Mouse (Mus musculus) heart, embryonic 16.5 days (tissue): Measurements from ENCODE around the gene Kcnj12. TPM values are rescaled to one million over a fixed set of nuclear protein-coding genes. Genes with fewer than 3 reads are reported as not detected.

Source experiments
- ATAC-seq: fragments of 200-750 bp; cut with Nextera tagmentation; replicated peaks from 2 replicates; pipeline ENCODE4 v1.8.0; 2017; ENCODE audit warnings: moderate number of reproducible peaks; ENCODE audit not compliant: insufficient read depth, low FRiP score; ENCODE audit errors: extremely low read depth
- H3K27ac ChIP-seq: fragments of 300-500 bp; sonication (generic); 2 replicates; pipeline ENCODE4 v1.5.1; 2014; ENCODE audit warnings: mild to moderate bottlenecking, low read length, control low read depth, moderate library complexity
- H3K27me3 ChIP-seq: fragments of 300-500 bp; sonication (generic); 2 replicates; pipeline ENCODE4 v1.6.1; 2014; ENCODE audit warnings: low read length, mixed read lengths; ENCODE audit not compliant: control insufficient read depth, insufficient read depth
- H3K36me3 ChIP-seq: fragments of 300-500 bp; sonication (generic); 2 replicates; pipeline ENCODE4 v1.6.1; 2014; ENCODE audit not compliant: control insufficient read depth, insufficient read depth
- H3K4me1 ChIP-seq: fragments of 300-500 bp; sonication (generic); 2 replicates; pipeline ENCODE4 v1.6.1; 2014; ENCODE audit warnings: low read length, mixed read lengths; ENCODE audit not compliant: control insufficient read depth, insufficient read depth
- H3K4me2 ChIP-seq: fragments of 300-500 bp; sonication (generic); 2 replicates; pipeline ENCODE4 v1.6.1; 2014; ENCODE audit warnings: low read depth, mild to moderate bottlenecking, control low read depth, low read length
- H3K4me3 ChIP-seq: fragments of 300-500 bp; sonication (generic); 2 replicates; pipeline ENCODE4 v1.5.1; 2014; ENCODE audit warnings: mild to moderate bottlenecking, control low read depth, low read length
- H3K9ac ChIP-seq: fragments of 300-500 bp; sonication (generic); 2 replicates; pipeline ENCODE4 v1.6.1; 2014; ENCODE audit warnings: low read length, control low read depth
- H3K9me3 ChIP-seq: fragments of 300-500 bp; sonication (generic); replicated peaks from 2 replicates; pipeline ENCODE4 v1.6.1; 2016; ENCODE audit warnings: low read length; ENCODE audit not compliant: control insufficient read depth
- WGBS: fragments of 180-500 bp; shearing (Covaris S2); extraction: QIAGEN DNeasy Blood & Tissue Kit; methylation state at CpG from one replicate; pipeline ENCODE4 v1.1.7; 2014; 5-methylcytosine and 5-hydroxymethylcytosine counted together
- polyA plus RNA-seq: library from polyadenylated mRNA; unstranded; fragments of >200 nt; fragmentation: Nextera tagmentation; extraction: Ambion mirVana; gene quantifications from 2 replicates; pipeline ENCODE4 v1.2.1, GENCODE M21; 2015

Gene Kcnj12
- polyA plus RNA-seq, 1 experiment from 2014 or later, result 5.7 TPM

DNA sequence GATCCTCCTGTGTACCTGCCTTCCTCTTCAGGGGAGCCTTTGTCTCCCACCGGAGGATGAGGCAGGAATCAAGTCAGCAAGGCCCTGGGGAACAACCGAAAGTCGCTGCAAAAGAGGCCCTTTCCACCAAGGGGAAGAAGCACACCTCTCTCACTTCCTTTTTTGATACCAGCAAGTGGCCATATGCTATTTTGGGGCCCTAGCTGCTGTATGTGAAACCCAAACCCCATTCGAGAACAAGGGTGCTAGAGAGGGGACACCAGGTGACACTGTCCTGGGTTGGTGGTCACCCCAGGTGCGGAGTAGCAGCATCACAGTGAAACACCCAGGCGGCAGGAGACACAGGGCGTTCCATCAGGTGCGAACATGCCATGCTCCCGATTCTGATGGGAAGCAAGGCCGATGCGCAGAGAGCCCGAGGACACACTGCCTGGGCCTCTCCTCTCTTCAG, 86.6 kb downstream of the Kcnj12 start:
- no peaks in the 10 kb centered on the region for H3K36me3 ChIP-seq
- H3K4me3 ChIP-seq, result no peak overlapping the region
- H3K4me1 ChIP-seq, result peaks cover 6% of the 10 kb centered on the region; the same call in 1 of the 2 replicates
- no peaks in the 10 kb centered on the region for H3K9me3 ChIP-seq
- ATAC-seq, result no peak
- H3K27ac ChIP-seq, result no peak overlapping the region
- no peaks in the 10 kb centered on the region for H3K27me3 ChIP-seq
- no peak overlapping the region for H3K9ac ChIP-seq
- 77% methylated on average over 12 of the region's 12 CpGs for WGBS
- H3K4me2 ChIP-seq, result no peak overlapping the region

DNA sequence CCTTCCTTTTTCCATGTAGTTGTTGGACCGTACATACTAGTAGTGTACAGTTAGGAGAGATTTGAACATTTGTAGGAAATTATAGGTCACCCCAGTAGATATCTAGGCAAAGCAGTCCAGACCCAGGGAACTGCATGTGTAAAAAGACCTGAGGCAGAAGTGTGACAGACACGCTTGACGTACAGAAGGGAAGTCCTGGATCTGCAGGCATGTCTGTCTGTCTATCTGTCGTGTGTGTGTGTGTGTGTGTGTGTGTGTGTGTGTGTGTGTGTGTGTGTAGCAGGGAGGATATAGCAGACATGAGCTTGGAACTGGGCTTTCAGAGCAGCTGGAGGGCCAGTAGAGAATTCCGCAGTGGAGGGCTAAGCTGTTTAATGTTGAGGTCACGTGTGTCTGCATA, 87.3 kb downstream of the Kcnj12 start:
- Histone ChIP-seq H3K4me3 (no peak overlapping the region), H3K9me3 (no peaks in the 10 kb centered on the region), H3K4me2 (no peak overlapping the region), H3K27ac (no peak overlapping the region), H3K27me3 (no peaks in the 10 kb centered on the region), H3K36me3 (no peaks in the 10 kb centered on the region), H3K4me1 (peaks cover 4% of the 10 kb centered on the region; the same call in 1 of the 2 replicates), H3K9ac (no peak overlapping the region)
- 74% methylated on average over 6 of the region's 6 CpGs for WGBS
- ATAC-seq, result no peak

DNA sequence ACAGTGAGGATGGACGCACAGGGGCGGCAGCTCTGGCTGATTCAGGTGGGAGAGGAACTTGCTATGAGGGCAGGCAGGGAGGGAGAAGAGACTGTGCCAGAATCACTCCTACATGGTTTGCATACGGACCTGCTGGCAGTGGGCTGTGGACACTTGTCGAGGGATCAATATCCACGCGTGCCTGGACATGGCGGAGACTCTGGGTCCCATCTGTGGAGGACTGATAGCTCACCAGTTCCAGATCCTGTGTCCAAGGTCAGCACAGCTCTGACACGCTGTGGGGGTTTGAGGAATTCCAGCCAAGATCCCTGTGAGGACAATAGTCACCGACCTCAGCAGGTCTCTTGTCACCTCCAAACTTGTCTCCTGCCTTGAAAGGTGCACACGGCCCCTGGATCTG, 87.7 kb downstream of the Kcnj12 start:
- H3K27me3 ChIP-seq, result no peaks in the 10 kb centered on the region
- no peak overlapping the region for H3K27ac ChIP-seq
- H3K4me1 ChIP-seq, result peaks cover 4% of the 10 kb centered on the region; the same call in 1 of the 2 replicates
- H3K36me3 ChIP-seq, result no peaks in the 10 kb centered on the region
- no peaks in the 10 kb centered on the region for H3K9me3 ChIP-seq
- H3K4me3 ChIP-seq, result no peak overlapping the region
- H3K9ac ChIP-seq, result no peak overlapping the region
- ATAC-seq, result no peak
- 65% methylated on average over 10 of the region's 10 CpGs for WGBS
- H3K4me2 ChIP-seq, result no peak overlapping the region

DNA sequence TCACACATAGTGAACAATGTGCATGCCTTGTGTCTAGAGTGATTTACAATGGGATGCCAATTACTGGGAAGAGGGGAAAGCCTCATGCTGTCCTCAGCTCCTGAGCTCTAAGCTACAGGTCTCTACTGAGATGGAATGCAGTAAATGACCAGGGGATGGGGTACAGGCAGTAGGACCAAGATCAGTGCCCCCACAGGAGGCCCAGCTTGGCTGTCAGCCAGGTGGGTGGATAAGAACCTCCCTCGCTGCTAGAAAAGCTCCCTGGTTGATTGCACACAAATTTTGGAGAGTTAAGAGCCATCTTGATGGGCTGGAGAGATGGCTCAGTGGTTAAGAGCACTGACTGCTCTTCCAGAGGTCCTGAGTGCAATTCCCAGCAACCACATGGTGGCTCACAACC, 88.6 kb downstream of the Kcnj12 start:
- no peak overlapping the region for H3K4me2 ChIP-seq
- peaks cover 4% of the 10 kb centered on the region; the same call in 1 of the 2 replicates for H3K4me1 ChIP-seq
- WGBS, result 22% methylated on average over 1 of the region's 1 CpGs
- H3K36me3 ChIP-seq, result no peaks in the 10 kb centered on the region
- no peak for ATAC-seq
- H3K4me3 ChIP-seq, result no peak overlapping the region
- H3K27me3 ChIP-seq, result no peaks in the 10 kb centered on the region
- no peaks in the 10 kb centered on the region for H3K9me3 ChIP-seq
- H3K9ac ChIP-seq, result no peak overlapping the region
- no peak overlapping the region for H3K27ac ChIP-seq

DNA sequence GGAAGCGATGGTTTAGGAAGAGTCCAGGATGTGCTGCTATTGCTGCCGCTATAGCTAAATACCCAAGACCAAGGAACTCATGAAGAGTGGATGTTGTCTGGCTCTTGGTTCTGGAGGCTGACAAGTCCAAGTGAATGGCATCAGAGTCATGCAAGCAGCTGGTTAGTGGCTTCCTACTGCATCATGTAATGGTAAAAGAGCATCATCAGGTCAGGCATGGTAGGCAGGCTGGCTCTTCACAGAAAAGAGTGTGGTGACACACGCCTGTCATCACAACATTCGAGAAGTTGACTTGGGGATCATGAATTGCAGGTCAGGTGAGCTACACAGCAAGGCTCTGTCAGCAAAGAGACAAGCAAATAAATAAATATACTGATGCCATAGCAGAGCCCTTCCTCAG, 89.1 kb downstream of the Kcnj12 start:
- Histone ChIP-seq H3K27me3 (no peaks in the 10 kb centered on the region), H3K4me3 (no peak overlapping the region), H3K4me2 (no peak overlapping the region), H3K4me1 (peaks cover 4% of the 10 kb centered on the region; the same call in 1 of the 2 replicates), H3K36me3 (no peaks in the 10 kb centered on the region), H3K27ac (no peak overlapping the region), H3K9ac (no peak overlapping the region), H3K9me3 (no peaks in the 10 kb centered on the region)
- ATAC-seq, result no peak
- WGBS, result 82% methylated on average over 4 of the region's 4 CpGs

DNA sequence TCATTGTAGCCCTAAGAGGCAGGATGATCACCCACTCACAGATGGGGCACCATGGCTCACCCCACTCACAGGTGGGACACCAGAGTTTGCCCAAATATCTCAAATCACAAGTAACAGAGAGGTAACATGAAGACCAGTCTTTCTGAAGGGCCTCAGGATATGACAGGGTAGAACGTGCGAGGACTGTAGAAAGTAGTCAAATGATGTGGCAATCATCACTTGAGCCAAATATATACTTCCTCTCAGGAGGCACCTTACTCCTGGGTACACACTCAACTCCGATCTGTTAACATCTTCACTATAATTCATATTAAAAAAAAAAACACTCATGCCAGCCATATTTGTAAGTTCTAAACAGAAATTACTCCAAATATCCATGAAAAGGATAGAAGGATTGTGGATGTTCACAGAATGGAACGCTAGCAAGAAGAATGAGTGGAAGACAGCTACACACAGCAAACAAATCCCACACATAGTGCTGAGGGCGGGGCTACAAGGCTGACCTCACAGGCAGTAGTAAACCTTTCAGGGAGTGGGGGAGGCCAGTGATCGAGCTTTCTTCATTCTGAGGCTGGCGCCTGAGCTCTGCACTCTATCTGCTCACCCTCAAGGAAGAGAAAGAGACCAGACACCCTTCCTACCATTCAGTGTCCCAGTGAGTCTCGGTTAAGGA, 90.1 kb downstream of the Kcnj12 start:
- WGBS, result 73% methylated on average over 8 of the region's 8 CpGs

DNA sequence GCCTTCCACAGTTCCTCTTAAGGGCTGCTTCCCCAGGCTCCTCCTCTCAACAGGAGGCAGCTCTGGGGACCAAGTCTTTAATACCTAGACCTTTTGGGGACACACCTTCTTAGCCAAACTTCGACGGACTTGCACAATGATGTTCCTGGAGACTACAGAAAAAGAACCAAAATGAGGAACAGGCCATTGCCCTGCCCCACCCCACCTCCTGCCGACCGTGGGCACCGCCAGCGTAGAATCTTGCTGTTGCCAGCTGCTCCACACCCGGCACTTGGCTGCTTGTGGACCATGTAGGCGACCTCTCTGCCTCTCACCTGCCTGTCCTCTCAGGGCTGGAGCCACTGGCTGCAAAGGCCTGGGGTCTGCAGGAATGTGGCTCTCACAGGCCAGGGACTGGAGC, 93.9 kb downstream of the Kcnj12 start:
- 55% methylated on average over 8 of the region's 8 CpGs for WGBS
- H3K4me2 ChIP-seq, result no peak overlapping the region

More for the DNA sequence above, 90.1 kb downstream of the Kcnj12 start:
- Histone ChIP-seq H3K4me3 (no peak overlapping the region), H3K27me3 (no peaks in the 10 kb centered on the region), H3K4me1 (peaks cover 4% of the 10 kb centered on the region; the same call in 1 of the 2 replicates), H3K9me3 (no peaks in the 10 kb centered on the region), H3K36me3 (no peaks in the 10 kb centered on the region), H3K27ac (no peak overlapping the region), H3K9ac (no peak overlapping the region), H3K4me2 (no peak overlapping the region)
- ATAC-seq, result no peak

DNA sequence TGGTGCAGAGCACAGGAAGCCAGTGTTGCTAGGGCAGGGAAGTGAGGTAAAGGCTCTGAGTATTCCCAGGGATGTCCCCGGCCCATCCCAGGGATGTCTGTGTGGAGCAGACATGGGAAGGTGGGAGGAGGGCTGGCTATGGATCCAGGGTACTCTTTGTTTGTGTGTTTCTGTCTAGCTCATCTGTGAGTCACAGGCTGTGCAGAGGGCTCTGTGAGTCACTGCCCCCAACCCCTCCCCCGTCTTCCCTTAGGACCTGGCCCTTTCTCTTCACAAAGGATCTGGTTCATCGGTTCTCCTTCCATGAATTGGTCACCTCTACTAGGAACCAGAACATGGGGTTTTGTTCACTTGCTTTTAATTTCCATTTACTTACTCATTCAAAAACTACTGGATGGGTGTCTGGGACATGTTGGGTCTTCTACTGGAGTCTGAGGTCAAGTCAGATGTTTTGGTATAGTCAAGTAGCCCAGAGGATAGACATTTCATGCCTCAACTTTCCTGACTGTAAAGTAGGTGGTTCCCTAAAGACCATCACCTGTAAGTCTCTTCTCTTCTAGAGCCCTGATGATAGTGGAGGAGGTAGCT, 97.7 kb downstream of the Kcnj12 start:
- no peak overlapping the region for H3K4me3 ChIP-seq

More for the DNA sequence above, 93.9 kb downstream of the Kcnj12 start:
- Histone ChIP-seq H3K27me3 (no peaks in the 10 kb centered on the region), H3K4me1 (no peaks in the 10 kb centered on the region), H3K36me3 (no peaks in the 10 kb centered on the region), H3K4me3 (no peak overlapping the region), H3K9ac (no peak overlapping the region), H3K27ac (no peak overlapping the region), H3K9me3 (peaks cover 6% of the 10 kb centered on the region; the same call in 1 of the 2 replicates)
- no peak for ATAC-seq

More for the DNA sequence above, 97.7 kb downstream of the Kcnj12 start:
- Histone ChIP-seq H3K36me3 (no peaks in the 10 kb centered on the region), H3K9me3 (peaks cover 6% of the 10 kb centered on the region; the same call in 1 of the 2 replicates), H3K27ac (no peak overlapping the region), H3K4me1 (no peaks in the 10 kb centered on the region), H3K4me2 (no peak overlapping the region), H3K9ac (no peak overlapping the region), H3K27me3 (no peaks in the 10 kb centered on the region)
- WGBS, result 76% methylated on average over 3 of the region's 3 CpGs
- no peak for ATAC-seq
